Mouse (Mus musculus): ENCODE results near the gene Hipk1.

DNA sequence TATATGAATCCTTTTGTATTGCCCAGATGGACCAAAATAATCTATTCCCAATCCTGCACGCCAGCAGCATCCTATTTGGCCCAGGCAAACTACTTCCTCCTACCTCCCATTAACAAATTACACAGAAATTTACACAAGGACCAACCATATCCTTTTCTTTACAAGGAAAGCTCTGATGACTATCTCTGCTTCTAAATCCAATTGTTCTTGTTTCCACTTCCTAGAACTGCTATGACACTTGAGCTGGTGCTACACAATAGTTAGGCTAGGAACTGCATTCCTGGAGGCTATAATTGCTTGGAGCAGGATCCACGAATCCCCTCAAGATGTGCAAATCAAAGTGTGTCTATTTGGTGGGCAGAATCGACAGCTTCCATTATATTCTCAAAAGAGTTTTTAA, 24.6 kb downstream of the Hipk1 start:
- TF ChIP-seq POLR2A (IDR thresholded peaks at IDR 0.05; ENCODE audit: low read depth, low read length) (no peak), CTCF (conservative IDR thresholded peaks at IDR 0.05; ENCODE audit: insufficient read depth, insufficient read length, low read depth, low read length) (no peak)
